In the genomic region with DNA sequence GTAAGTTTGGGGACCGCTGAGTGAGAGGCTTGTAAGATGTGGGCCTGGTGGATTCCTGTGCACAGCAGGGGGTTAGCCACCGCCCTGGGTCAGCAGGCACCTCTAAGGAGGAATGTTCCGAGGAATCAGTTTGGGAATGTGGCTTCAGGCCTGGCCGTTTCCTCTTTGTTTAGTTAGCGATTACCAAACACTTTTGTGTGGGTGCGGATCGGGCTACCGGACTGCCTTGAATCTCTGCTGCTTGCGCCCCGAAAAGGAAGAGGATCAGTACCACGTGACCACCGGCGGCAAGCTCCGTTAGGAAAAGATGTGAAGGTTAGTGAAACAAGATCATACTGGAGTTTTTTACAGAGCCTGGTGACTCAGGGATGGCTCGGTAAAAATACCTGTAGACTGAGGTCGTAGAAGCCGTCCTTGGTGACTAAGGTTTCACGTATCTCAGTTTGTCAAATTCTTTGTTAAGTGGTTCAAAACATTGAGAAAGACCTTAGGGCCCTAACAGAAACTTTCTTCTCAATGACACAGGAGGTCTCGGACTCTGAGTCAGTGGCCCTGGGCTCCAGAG, we compare ENCODE assay signal across 7 mouse cellular contexts.
DNase-seq lines count a peak whose midpoint lies in the region; ATAC-seq and TF ChIP-seq lines count a peak whose summit lies in the region.

No protein-coding gene starts in this region.

- no peak overlapping the region for H3K27ac ChIP-seq in embryonic facial prominence, embryonic 13.5 days
- no peak overlapping the region for H3K27ac ChIP-seq in hindbrain, embryonic 15.5 days (replicated peaks)
- H3K27ac ChIP-seq in liver, embryonic 14.5 days: no peak overlapping the region
- no peak overlapping the region for H3K27ac ChIP-seq in neural tube, embryonic 15.5 days (replicated peaks)

- 6% methylated on average over 19 of the region's 19 CpGs for WGBS in embryonic facial prominence, embryonic 13.5 days
- 13% methylated on average over 19 of the region's 19 CpGs for WGBS in hindbrain, embryonic 15.5 days
- 37% methylated on average over 19 of the region's 19 CpGs for WGBS in liver, embryonic 14.5 days (ENCODE audit: insufficient replicate concordance)
- WGBS in neural tube, embryonic 15.5 days: 14% methylated on average over 19 of the region's 19 CpGs

- peaks cover 18% of the 10 kb centered on the region for H3K4me1 ChIP-seq in embryonic facial prominence, embryonic 13.5 days
- 0 out of 2 replicates have a peak, but pooled peaks cover 3% of the 10 kb centered on the region for H3K4me1 ChIP-seq in hindbrain, embryonic 15.5 days (replicated peaks)
- H3K4me1 ChIP-seq in liver, embryonic 14.5 days (replicated peaks; ENCODE audit: control insufficient read depth in 2 of 2, insufficient read depth in 2 of 2, low read length in 1 of 2): peaks cover 0 to 12% of the 10 kb centered on the region in 2 experiments; a peak in 1 of 4 replicates
- 0 out of 2 replicates have a peak, but pooled peaks cover 2% of the 10 kb centered on the region for H3K4me1 ChIP-seq in neural tube, embryonic 15.5 days

- H3K36me3 ChIP-seq in embryonic facial prominence, embryonic 13.5 days: no peaks in the 10 kb centered on the region
- no peaks in the 10 kb centered on the region for H3K36me3 ChIP-seq in hindbrain, embryonic 15.5 days
- no peaks in the 10 kb centered on the region for H3K36me3 ChIP-seq in liver, embryonic 14.5 days (replicated peaks; ENCODE audit: control insufficient read depth, insufficient read depth, low read depth)
- no peaks in the 10 kb centered on the region for H3K36me3 ChIP-seq in neural tube, embryonic 15.5 days

- intact Hi-C loops in left cerebral cortex, postnatal 14 days (cut with DNase I): no loop called here

- no peak for ATAC-seq in embryonic facial prominence, embryonic 13.5 days (ENCODE audit: insufficient number of reproducible peaks, insufficient read depth, low FRiP score, low TSS enrichment, low read depth)
- no peak for ATAC-seq in hindbrain, embryonic 15.5 days (ENCODE audit: low FRiP score, low read depth)
- ATAC-seq in liver, embryonic 14.5 days (ENCODE audit: insufficient read depth): 0 out of 2 replicates have a peak, but pooled peaks have one; percentile 16
- no peak for ATAC-seq in neural tube, embryonic 15.5 days (ENCODE audit: low FRiP score)
- no peak for ATAC-seq in megakaryocyte progenitor cell, adult 5-6 weeks (replicated peaks; ENCODE audit: poor library complexity)

- no peaks in the 10 kb centered on the region for H3K9me3 ChIP-seq in embryonic facial prominence, embryonic 13.5 days
- no peaks in the 10 kb centered on the region for H3K9me3 ChIP-seq in hindbrain, embryonic 15.5 days
- H3K9me3 ChIP-seq in liver, embryonic 14.5 days (ENCODE audit: control insufficient read depth, low read length): no peaks in the 10 kb centered on the region
- no peaks in the 10 kb centered on the region for H3K9me3 ChIP-seq in neural tube, embryonic 15.5 days (replicated peaks)

- no peaks in the 10 kb centered on the region for H3K27me3 ChIP-seq in embryonic facial prominence, embryonic 13.5 days
- no peaks in the 10 kb centered on the region for H3K27me3 ChIP-seq in hindbrain, embryonic 15.5 days
- no peaks in the 10 kb centered on the region for H3K27me3 ChIP-seq in liver, embryonic 14.5 days (ENCODE audit: control insufficient read depth, insufficient read depth, low read length)
- 0 out of 2 replicates have a peak, but pooled peaks cover 2% of the 10 kb centered on the region for H3K27me3 ChIP-seq in neural tube, embryonic 15.5 days (replicated peaks)

- TF ChIP-seq CTCF in liver, embryonic 14.5 days (IDR thresholded peaks at IDR 0.05; ENCODE audit: low read depth): no peak

- H3K4me2 ChIP-seq in embryonic facial prominence, embryonic 13.5 days: peak overlapping the region; percentile 51
- peak overlapping the region; percentile 42 for H3K4me2 ChIP-seq in hindbrain, embryonic 15.5 days
- peak overlapping the region; percentile 37 for H3K4me2 ChIP-seq in liver, embryonic 14.5 days (ENCODE audit: low read depth)
- peak overlapping the region; percentile 44 for H3K4me2 ChIP-seq in neural tube, embryonic 15.5 days

- H3K4me3 ChIP-seq in embryonic facial prominence, embryonic 13.5 days: peak overlapping the region; percentile 17
- H3K4me3 ChIP-seq in hindbrain, embryonic 15.5 days: 0 out of 2 replicates have a peak overlapping the region, but pooled peaks have one; percentile 1
- no peak overlapping the region for H3K4me3 ChIP-seq in liver, embryonic 14.5 days (ENCODE audit: insufficient read depth in 1 of 2, low read depth in 2 of 2, low read length in 2 of 2)
- H3K4me3 ChIP-seq in neural tube, embryonic 15.5 days (replicated peaks): no peak overlapping the region

- H3K9ac ChIP-seq in embryonic facial prominence, embryonic 13.5 days: peak overlapping the region; percentile 36; the same call in 1 of the 2 replicates
- H3K9ac ChIP-seq in hindbrain, embryonic 15.5 days: no peak overlapping the region
- H3K9ac ChIP-seq in liver, embryonic 14.5 days (replicated peaks): no peak overlapping the region
- H3K9ac ChIP-seq in neural tube, embryonic 15.5 days (replicated peaks): no peak overlapping the region

- peak; percentile 91 for DNase-seq in WW6 (ENCODE audit: low read depth, low spot score)
- no peak for DNase-seq in liver, embryonic 14.5 days (ENCODE audit: low read depth in 3 of 3, low spot score in 3 of 3)
- no peak for DNase-seq in left cerebral cortex, postnatal 14 days (ENCODE audit: low spot score in 2 of 2)

- TF ChIP-seq EP300 in liver, embryonic 14.5 days (IDR thresholded peaks at IDR 0.05; ENCODE audit: low read depth): no peak

Comparison
In these comparisons a context has a peak if more than half of its experiments do, and no peak if none do; other contexts are left out.
1. H3K4me3 ChIP-seq: peak in embryonic facial prominence, embryonic 13.5 days (single experiment) and hindbrain, embryonic 15.5 days (single experiment); none in liver, embryonic 14.5 days (0 of 2) and neural tube, embryonic 15.5 days (single experiment).
2. Peak in every context shown above with its lines, with median percentiles within 50 percentile points of each other: H3K4me2 ChIP-seq.